Mouse (Mus musculus) adrenal gland, adult (tissue): Measurements from ENCODE around the gene Vmn2r3.
"Not testable (repeated sequence)": the region's sequence is repeated elsewhere in the genome, so short reads cannot be mapped to it uniquely, and the experiment has no call there.

Experiments used
- DNase-seq, 2 experiments: peaks; one replicate each; pipeline ENCODE4 v3.0.0; 2022 to 2023; ENCODE audit warnings: low spot score in 1 of 2; ENCODE audit not compliant: inconsistent age in 2 of 2

Gene Vmn2r3

GRCm38 (mm10) chr3:64289609-64290008 is at the start of gene Vmn2r3:
Gene Vmn2r3 (minus strand): TSS chr3:64289709.
- DNase-seq, result no peak

DNA sequence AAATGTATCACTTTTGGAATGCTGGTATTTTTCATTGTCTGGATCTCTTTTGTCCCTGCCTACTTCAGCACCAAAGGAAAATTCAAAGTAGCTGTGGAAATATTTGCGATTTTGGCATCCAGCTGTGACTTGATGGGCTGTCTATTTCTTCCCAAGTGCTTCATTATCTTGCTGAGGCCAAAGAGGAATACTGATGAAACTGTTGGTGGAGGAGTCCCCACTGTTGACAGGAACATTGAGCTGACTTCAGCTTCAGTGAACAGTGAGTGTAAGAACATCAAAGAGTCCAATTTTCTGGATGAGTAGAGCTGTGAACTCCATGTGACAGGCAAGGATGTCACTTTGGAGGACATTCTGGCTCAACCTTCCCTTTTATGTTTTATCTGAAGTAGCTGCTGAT is 43.0 kb upstream of the Vmn2r3 start:
- no peak for DNase-seq

- no peak for DNase-seq
Observed at GRCm38 (mm10) chr3:64321824-64322223, 32.3 kb upstream of the Vmn2r3 start.

GRCm38 (mm10) chr3:64306799-64307198 is 17.3 kb upstream of the Vmn2r3 start:
- DNase-seq, result no peak

DNA sequence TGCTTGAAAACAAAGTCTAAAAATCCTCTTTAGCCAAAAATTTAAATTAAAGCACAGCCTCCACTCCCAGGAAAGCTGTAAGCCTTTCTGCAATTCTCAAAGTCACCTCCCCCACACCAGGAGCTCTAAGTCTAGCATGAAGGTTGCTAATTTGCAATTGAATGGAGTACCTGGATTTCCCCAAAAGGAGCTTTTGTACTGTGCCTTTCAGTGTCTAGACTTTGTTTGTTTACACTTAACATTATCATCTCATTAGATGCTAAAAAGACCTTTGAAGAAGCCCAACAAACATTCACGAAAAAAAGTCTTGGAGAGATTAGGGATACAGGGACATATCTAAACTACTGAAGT is 23.8 kb downstream of the Vmn2r3 start:
- DNase-seq, result no peak

GRCm38 (mm10) chr3:64265056-64265761 is 24.3 kb downstream of the Vmn2r3 start:
- not testable (repeated sequence) for DNase-seq

DNA sequence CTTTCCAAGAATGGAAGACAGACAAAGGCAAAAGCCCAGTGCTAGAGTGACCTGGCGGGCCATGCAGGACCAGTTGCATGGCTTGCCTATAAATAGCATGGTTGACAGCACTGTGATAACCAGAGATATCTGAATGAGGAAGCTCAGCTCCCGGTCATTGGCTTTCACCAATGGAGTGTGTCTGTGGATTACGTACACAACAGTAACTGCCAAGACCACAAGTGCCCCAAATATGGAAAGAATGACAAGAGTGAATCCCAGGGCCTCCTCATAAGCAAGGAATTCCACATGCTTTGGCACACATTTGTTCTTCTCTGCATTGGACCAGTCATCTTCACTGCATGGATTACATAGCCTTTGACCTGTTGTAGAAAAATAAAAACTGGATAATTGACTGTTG is 29.9 kb downstream of the Vmn2r3 start:
- DNase-seq, result no peak

DNA sequence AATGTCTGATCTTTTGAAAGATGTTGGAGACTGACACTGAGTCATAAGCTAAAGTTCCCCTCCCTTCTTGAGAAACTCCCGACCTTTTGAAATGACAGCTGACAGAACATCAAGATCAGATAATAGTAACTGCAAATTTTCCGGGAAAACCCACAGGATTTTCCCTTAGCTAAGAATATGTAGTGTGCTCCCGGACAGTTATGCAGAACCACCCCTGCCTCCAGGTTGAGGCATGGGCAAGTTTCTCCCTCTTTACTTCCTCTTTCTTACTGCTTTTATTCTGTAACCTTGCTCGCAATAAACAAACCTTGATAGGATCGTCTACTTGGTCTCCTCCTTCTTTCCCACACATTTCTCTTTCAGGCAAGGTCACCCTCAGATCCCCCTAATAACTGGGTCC is 37.9 kb downstream of the Vmn2r3 start:
- DNase-seq, result no peak

GRCm38 (mm10) chr3:64250461-64250860 is 39.0 kb downstream of the Vmn2r3 start:
- DNase-seq, result peak in 1 of 2 experiments; percentile 10

GRCm38 (mm10) chr3:64235459-64235858 is 54.0 kb downstream of the Vmn2r3 start:
- DNase-seq, result not testable (repeated sequence)

GRCm38 (mm10) chr3:64233655-64234054 is 55.9 kb downstream of the Vmn2r3 start:
- DNase-seq, result not testable (repeated sequence)

DNA sequence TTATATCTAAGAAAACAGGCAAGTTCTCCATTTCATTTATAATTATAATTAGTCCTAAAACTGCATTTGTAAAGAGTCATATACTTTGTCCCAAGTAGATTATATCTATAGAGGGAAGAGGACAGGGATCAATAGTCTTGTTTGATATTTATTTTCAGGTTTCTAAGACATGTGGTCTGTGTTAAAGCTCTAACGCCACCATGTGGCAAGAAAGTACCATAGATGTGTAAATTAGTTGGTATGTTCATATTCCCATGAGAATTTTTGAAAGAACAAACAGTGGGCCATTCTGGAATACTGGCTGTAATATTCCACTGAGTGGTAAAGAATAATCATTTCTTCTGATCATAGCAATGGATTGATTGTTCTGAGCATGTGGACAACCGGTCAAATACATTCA is 62.3 kb downstream of the Vmn2r3 start:
- DNase-seq, result peak in 1 of 2 experiments; percentile 35
